Mouse (Mus musculus) forebrain, embryonic 11.5 days (tissue): ENCODE measurements at regions not wholly inside any gene's neighbourhood (a gene's known extent, or its start where the extent isn't known, plus 50 kb on each side); places are given as distances from the start of the nearest gene placed in this dataset.

Experiments
- ATAC-seq: fragments of 200-750 bp; cut with Nextera tagmentation; replicated peaks from 2 replicates; pipeline ENCODE4 v1.8.0; 2017; ENCODE audit warnings: moderate TSS enrichment; ENCODE audit not compliant: low FRiP score
- DNase-seq: peaks from one replicate; pipeline ENCODE4 v3.0.0-alpha.2; 2017; ENCODE audit warnings: low spot score
- H3K27ac ChIP-seq: fragments of 300-500 bp; sonication (generic); 2 replicates; pipeline ENCODE4 v1.5.1; 2014; ENCODE audit warnings: low read depth, low read length
- H3K27me3 ChIP-seq: fragments of 300-500 bp; sonication (generic); 2 replicates; pipeline ENCODE4 v1.6.1; 2014; ENCODE audit warnings: mild to moderate bottlenecking, low read length, mixed read lengths; ENCODE audit not compliant: control insufficient read depth, insufficient read depth
- H3K36me3 ChIP-seq: fragments of 300-500 bp; sonication (generic); 2 replicates; pipeline ENCODE4 v1.6.1; 2014; ENCODE audit warnings: mild to moderate bottlenecking, low read length, moderate library complexity, mixed read lengths; ENCODE audit not compliant: control insufficient read depth, insufficient read depth
- H3K4me1 ChIP-seq: fragments of 300-500 bp; sonication (generic); replicated peaks from 2 replicates; pipeline ENCODE4 v1.6.1; 2014; ENCODE audit warnings: low read length, mixed read lengths; ENCODE audit not compliant: control insufficient read depth, insufficient read depth
- H3K4me2 ChIP-seq: fragments of 300-500 bp; sonication (generic); 2 replicates; pipeline ENCODE4 v1.6.1; 2014; ENCODE audit warnings: low read depth, mild to moderate bottlenecking, low read length, moderate library complexity, mixed read lengths; ENCODE audit not compliant: severe bottlenecking
- H3K4me3 ChIP-seq: fragments of 300-500 bp; sonication (generic); 2 replicates; pipeline ENCODE4 v1.5.1; 2014; ENCODE audit warnings: low read depth, low read length
- H3K9ac ChIP-seq: fragments of 300-500 bp; sonication (generic); 2 replicates; pipeline ENCODE4 v1.6.1; 2014; ENCODE audit warnings: low read length
- H3K9me3 ChIP-seq: fragments of 300-500 bp; sonication (generic); 2 replicates; pipeline ENCODE4 v1.6.1; 2016; ENCODE audit warnings: low read length, mixed read lengths; ENCODE audit not compliant: control insufficient read depth
- WGBS: fragments of 180-500 bp; shearing (Covaris S2); extraction: QIAGEN DNeasy Blood & Tissue Kit; methylation state at CpG from one replicate; pipeline ENCODE4 v1.1.7; 2014; 5-methylcytosine and 5-hydroxymethylcytosine counted together

- no peak for ATAC-seq
- H3K9me3 ChIP-seq = no peaks in the 10 kb centered on the region
- no peaks in the 10 kb centered on the region for H3K4me1 ChIP-seq
- no peaks in the 10 kb centered on the region for H3K36me3 ChIP-seq
- H3K4me2 ChIP-seq = no peak overlapping the region
- H3K4me3 ChIP-seq = no peak overlapping the region
- no peak for DNase-seq
- no peaks in the 10 kb centered on the region for H3K27me3 ChIP-seq
- WGBS = 93% methylated on average over 7 of the region's 7 CpGs
- no peak overlapping the region for H3K9ac ChIP-seq
- H3K27ac ChIP-seq = no peak overlapping the region
These were observed 181.9 kb upstream of the Cpeb2 start for GRCm38 (mm10) chr5:43050961-43051517.

DNA sequence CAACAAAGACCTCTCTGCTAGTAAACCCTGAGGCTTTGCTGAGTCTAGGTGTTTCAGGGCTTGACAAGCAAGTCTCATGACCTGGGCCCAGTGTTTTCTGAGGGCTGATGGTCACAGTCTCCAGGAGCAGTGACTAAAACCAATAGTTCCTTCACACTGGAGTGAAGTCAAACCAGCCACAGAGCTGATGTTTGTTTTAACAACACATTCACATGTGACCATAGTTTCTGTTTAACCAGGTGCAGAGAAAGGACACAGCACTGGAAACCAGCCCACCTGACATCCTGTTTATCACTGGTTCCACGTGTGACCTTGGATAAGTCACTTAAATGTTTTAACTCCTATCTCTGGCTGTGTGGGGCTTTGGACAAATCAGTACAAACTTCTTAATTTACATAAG, 180.3 kb upstream of the Cpeb2 start:
- H3K4me1 ChIP-seq = no peaks in the 10 kb centered on the region
- no peak overlapping the region for H3K9ac ChIP-seq
- H3K27me3 ChIP-seq = no peaks in the 10 kb centered on the region
- H3K4me3 ChIP-seq = no peak overlapping the region
- no peaks in the 10 kb centered on the region for H3K9me3 ChIP-seq
- H3K4me2 ChIP-seq = no peak overlapping the region
- ATAC-seq = no peak
- 79% methylated on average over 1 of the region's 1 CpGs for WGBS
- DNase-seq = no peak
- no peak overlapping the region for H3K27ac ChIP-seq
- no peaks in the 10 kb centered on the region for H3K36me3 ChIP-seq

DNA sequence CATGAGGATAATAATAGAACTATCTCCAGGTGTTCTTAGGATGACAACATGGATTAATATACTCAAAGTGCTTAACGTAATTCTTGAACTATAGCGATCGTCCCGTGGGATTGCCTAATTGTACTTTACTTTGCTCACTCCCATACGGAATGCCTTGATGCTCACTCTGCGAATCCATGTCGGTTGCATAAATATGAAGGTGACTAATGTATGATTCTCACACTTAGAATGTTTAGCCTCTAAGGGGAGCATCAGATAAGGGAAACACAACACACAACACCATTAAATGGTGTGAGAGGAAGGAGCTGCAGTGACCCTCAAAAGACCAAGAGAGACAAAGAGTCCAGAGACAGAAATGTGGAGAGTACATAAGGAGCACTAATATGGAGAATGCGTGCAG, 178.4 kb upstream of the Cpeb2 start:
- Histone ChIP-seq H3K9me3 (no peaks in the 10 kb centered on the region), H3K4me2 (no peak overlapping the region), H3K27ac (no peak overlapping the region), H3K9ac (no peak overlapping the region), H3K4me3 (no peak overlapping the region), H3K4me1 (no peaks in the 10 kb centered on the region), H3K36me3 (no peaks in the 10 kb centered on the region), H3K27me3 (no peaks in the 10 kb centered on the region)
- WGBS = 93% methylated on average over 8 of the region's 8 CpGs
- DNase-seq (no peak), ATAC-seq (no peak)

- Histone ChIP-seq H3K9ac (no peak overlapping the region), H3K4me3 (no peak overlapping the region), H3K4me1 (no peaks in the 10 kb centered on the region), H3K9me3 (no peaks in the 10 kb centered on the region), H3K36me3 (no peaks in the 10 kb centered on the region), H3K27ac (no peak overlapping the region), H3K27me3 (no peaks in the 10 kb centered on the region), H3K4me2 (no peak overlapping the region)
- no peak for ATAC-seq
- DNase-seq = no peak
- WGBS = 82% methylated on average over 4 of the region's 4 CpGs
These were observed 177.8 kb upstream of the Cpeb2 start for GRCm38 (mm10) chr5:43055111-43055710.

- DNase-seq (no peak), ATAC-seq (no peak)
- Histone ChIP-seq H3K36me3 (no peaks in the 10 kb centered on the region), H3K27me3 (no peaks in the 10 kb centered on the region), H3K9ac (no peak overlapping the region), H3K27ac (no peak overlapping the region), H3K4me3 (no peak overlapping the region), H3K4me2 (no peak overlapping the region), H3K4me1 (no peaks in the 10 kb centered on the region), H3K9me3 (no peaks in the 10 kb centered on the region)
- 87% methylated on average over 2 of the region's 2 CpGs for WGBS
These were observed 176.5 kb upstream of the Cpeb2 start for GRCm38 (mm10) chr5:43056486-43056885.

DNA sequence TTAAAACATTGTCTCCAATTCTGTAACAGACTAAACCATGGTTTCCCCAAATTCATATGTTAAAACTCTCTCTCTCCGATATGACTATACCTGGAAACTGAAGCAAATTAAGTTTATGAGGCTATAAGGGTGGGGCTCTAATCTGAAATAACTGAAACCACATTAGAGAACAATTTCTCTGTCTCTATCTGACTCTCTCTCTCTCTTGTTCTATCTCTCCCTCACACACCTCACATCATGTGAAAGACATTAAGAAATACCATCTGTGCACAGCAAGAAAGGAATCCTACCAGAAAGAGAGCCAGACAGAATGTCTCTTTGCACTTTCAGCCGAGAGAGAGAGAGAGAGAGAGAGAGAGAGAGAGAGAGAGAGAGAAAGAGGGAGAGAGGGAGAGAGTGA, 171.7 kb upstream of the Cpeb2 start:
- H3K4me3 ChIP-seq = no peak overlapping the region
- H3K27me3 ChIP-seq = no peaks in the 10 kb centered on the region
- WGBS = 82% methylated on average over 2 of the region's 2 CpGs
- DNase-seq (no peak), ATAC-seq (no peak)
- H3K36me3 ChIP-seq = no peaks in the 10 kb centered on the region
- H3K9me3 ChIP-seq = no peaks in the 10 kb centered on the region
- H3K27ac ChIP-seq = no peak overlapping the region
- H3K4me1 ChIP-seq = no peaks in the 10 kb centered on the region
- H3K4me2 ChIP-seq = no peak overlapping the region
- H3K9ac ChIP-seq = no peak overlapping the region

DNA sequence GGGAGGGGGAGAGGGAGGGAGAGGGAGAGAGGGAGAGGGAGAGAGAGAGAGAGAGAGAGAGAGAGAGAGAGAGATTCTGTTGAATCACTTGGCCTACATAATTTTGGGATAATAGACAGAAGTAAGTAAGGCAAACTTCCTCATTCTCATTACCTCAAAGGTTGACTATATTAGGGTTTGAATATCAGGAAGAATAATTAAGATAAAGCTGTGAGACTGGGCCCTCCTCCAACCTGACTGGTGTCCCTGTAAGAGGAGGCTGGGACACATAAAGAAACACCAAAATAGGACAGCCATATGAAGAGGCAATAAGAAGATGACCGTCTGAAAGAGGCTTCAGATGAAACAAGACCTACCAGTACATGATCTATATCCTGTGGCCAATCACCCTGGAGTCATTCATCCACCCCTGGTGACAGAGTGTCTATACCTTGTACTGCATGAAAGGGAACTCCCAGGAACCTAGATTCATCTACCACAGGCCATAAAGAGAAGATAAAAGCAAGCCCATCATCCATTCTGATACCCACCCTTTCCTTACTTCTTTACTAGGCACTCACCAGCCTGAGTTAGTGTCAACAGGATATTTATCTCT, 171.1 kb upstream of the Cpeb2 start:
- H3K27me3 ChIP-seq = no peaks in the 10 kb centered on the region
- H3K4me2 ChIP-seq = no peak overlapping the region
- no peaks in the 10 kb centered on the region for H3K9me3 ChIP-seq
- no peak overlapping the region for H3K9ac ChIP-seq
- DNase-seq (no peak), ATAC-seq (no peak)
- no peak overlapping the region for H3K27ac ChIP-seq
- 86% methylated on average over 1 of the region's 1 CpGs for WGBS
- H3K4me1 ChIP-seq = no peaks in the 10 kb centered on the region
- no peak overlapping the region for H3K4me3 ChIP-seq
- no peaks in the 10 kb centered on the region for H3K36me3 ChIP-seq

- 88% methylated on average over 1 of the region's 1 CpGs for WGBS
- H3K9me3 ChIP-seq = no peaks in the 10 kb centered on the region
- ATAC-seq (no peak), DNase-seq (no peak)
- no peak overlapping the region for H3K27ac ChIP-seq
- H3K4me1 ChIP-seq = no peaks in the 10 kb centered on the region
- no peak overlapping the region for H3K4me3 ChIP-seq
- no peak overlapping the region for H3K4me2 ChIP-seq
- H3K9ac ChIP-seq = no peak overlapping the region
- no peaks in the 10 kb centered on the region for H3K36me3 ChIP-seq
- H3K27me3 ChIP-seq = no peaks in the 10 kb centered on the region
These were observed 170.5 kb upstream of the Cpeb2 start for GRCm38 (mm10) chr5:43062499-43062898.

- H3K36me3 ChIP-seq = no peaks in the 10 kb centered on the region
- H3K4me3 ChIP-seq = no peak overlapping the region
- no peak for ATAC-seq
- DNase-seq = no peak
- WGBS = 83% methylated on average over 8 of the region's 8 CpGs
- no peak overlapping the region for H3K9ac ChIP-seq
- no peak overlapping the region for H3K27ac ChIP-seq
- H3K9me3 ChIP-seq = no peaks in the 10 kb centered on the region
- no peak overlapping the region for H3K4me2 ChIP-seq
- H3K4me1 ChIP-seq = no peaks in the 10 kb centered on the region
- no peaks in the 10 kb centered on the region for H3K27me3 ChIP-seq
These were observed 169.6 kb upstream of the Cpeb2 start for GRCm38 (mm10) chr5:43063386-43063785.
